Mouse (Mus musculus): Measurements from ENCODE around the gene Kank3. TPM values are rescaled to one million over a fixed set of nuclear protein-coding genes. Genes with fewer than 3 reads are reported as not detected.

The Kank3 gene
- polyA plus RNA-seq, 1 experiment from 2014 or later, result 70.4 TPM

- WGBS, result under 1% methylated on average over 45 of the region's 45 CpGs
- TF ChIP-seq CTCF (IDR thresholded peaks at IDR 0.05; ENCODE audit: low read depth), result peak; percentile 31
- peak within 1 kb of the TSS; percentile 91 for H3K4me3 ChIP-seq (replicated peaks; ENCODE audit: low read depth, low read length)
Observed at GRCm38 (mm10) chr17:33842966-33843795, 32.9 kb downstream of the Kank3 start, which contains the start of gene Cd320. Gene Cd320 (plus strand): TSS chr17:33843091.

DNA sequence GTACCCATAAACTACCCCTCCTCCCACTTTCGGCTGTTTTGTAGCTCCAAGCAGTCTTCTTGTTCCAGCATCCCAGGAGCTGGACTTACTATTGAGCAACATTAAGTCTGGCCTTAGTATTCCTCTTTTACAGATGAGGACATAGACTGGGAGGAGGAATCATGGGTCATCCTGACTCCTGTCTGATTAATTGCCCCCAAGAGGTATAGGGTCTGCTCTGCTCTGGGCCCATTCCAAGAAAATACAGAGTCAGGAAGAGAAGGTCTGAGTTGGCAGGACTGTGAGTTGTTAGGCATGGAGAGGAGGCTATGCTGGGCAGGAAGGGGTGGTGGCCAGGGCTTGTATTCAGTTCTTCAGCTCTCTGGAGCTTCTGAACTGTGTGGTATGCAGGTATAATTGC is 33.9 kb downstream of the Kank3 start:
- Histone ChIP-seq H3K4me3 (replicated peaks; ENCODE audit: low read depth, low read length) (no peak overlapping the region), H3K4me2 (ENCODE audit: low read length) (peak overlapping the region; percentile 74), H3K9me3 (replicated peaks; ENCODE audit: low read length) (no peaks in the 10 kb centered on the region), H3K9ac (ENCODE audit: low read depth, low read length) (no peak overlapping the region), H3K27ac (no peak overlapping the region), H3K27me3 (ENCODE audit: insufficient read depth, low read length) (no peaks in the 10 kb centered on the region), H3K4me1 (replicated peaks; ENCODE audit: insufficient read depth, low read length) (no peaks in the 10 kb centered on the region; the same call in 1 of the 2 replicates), H3K36me3 (ENCODE audit: insufficient read depth, low read length) (peaks cover 6% of the 10 kb centered on the region)
- 51% methylated on average over 1 of the region's 1 CpGs for WGBS
- DNase-seq (ENCODE audit: low spot score) (no peak), ATAC-seq (replicated peaks; ENCODE audit: low FRiP score, low read depth) (no peak)
- no peak for TF ChIP-seq CTCF (IDR thresholded peaks at IDR 0.05; ENCODE audit: low read depth)

More at GRCm38 (mm10) chr17:33842966-33843795, 32.9 kb downstream of the Kank3 start, which contains the start of gene Cd320:
- DNase-seq (ENCODE audit: low spot score), result peak; percentile 95
- no peaks in the 10 kb centered on the region; the same call in 1 of the 2 replicates for H3K4me1 ChIP-seq (replicated peaks; ENCODE audit: insufficient read depth, low read length)
- no peaks in the 10 kb centered on the region for H3K9me3 ChIP-seq (replicated peaks; ENCODE audit: low read length)
- peaks cover 3% of the 10 kb centered on the region for H3K36me3 ChIP-seq (ENCODE audit: insufficient read depth, low read length)
- peak within 1 kb of the TSS; percentile 74 for H3K4me2 ChIP-seq (ENCODE audit: low read length)
- peak; percentile 87 for ATAC-seq (replicated peaks; ENCODE audit: low FRiP score, low read depth)
- H3K9ac ChIP-seq (ENCODE audit: low read depth, low read length), result peak within 1 kb of the TSS; percentile 73
- H3K27ac ChIP-seq, result peak within 1 kb of the TSS; percentile 80
- H3K27me3 ChIP-seq (ENCODE audit: insufficient read depth, low read length), result no peaks in the 10 kb centered on the region

- no peak for ATAC-seq (replicated peaks; ENCODE audit: low FRiP score, low read depth)
- H3K9ac ChIP-seq (ENCODE audit: low read depth, low read length), result no peak overlapping the region
- H3K9me3 ChIP-seq (replicated peaks; ENCODE audit: low read length), result no peaks in the 10 kb centered on the region
- peaks cover 6% of the 10 kb centered on the region for H3K36me3 ChIP-seq (ENCODE audit: insufficient read depth, low read length)
- no peak overlapping the region for H3K4me3 ChIP-seq (replicated peaks; ENCODE audit: low read depth, low read length)
- H3K4me2 ChIP-seq (ENCODE audit: low read length), result no peak overlapping the region
- H3K27me3 ChIP-seq (ENCODE audit: insufficient read depth, low read length), result no peaks in the 10 kb centered on the region
- TF ChIP-seq CTCF (IDR thresholded peaks at IDR 0.05; ENCODE audit: low read depth), result no peak
- 73% methylated on average over 8 of the region's 8 CpGs for WGBS
- no peak for DNase-seq (ENCODE audit: low spot score)
- H3K27ac ChIP-seq, result no peak overlapping the region
- no peaks in the 10 kb centered on the region; the same call in 1 of the 2 replicates for H3K4me1 ChIP-seq (replicated peaks; ENCODE audit: insufficient read depth, low read length)
Observed at GRCm38 (mm10) chr17:33848139-33848538, 37.8 kb downstream of the Kank3 start.

DNA sequence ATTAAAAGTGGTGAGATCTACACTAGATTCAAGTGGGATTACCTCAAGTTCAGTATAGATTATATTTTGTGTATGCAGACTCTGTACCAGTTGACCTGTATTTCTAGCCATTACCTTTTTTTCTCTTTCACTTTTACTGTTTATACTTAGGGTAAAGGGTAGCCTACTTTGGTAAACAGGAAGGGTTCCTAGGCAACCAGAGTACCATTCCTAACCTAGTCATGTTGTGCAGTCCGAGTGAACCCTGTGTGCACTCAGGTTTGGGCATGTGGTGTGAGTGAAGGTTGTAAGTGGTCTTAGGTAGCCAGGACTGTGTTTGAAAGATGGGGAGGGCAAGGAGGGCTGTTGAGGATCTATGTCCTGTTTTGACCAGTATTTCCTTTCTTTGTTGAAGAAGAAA is 41.0 kb downstream of the Kank3 start:
- TF ChIP-seq CTCF (IDR thresholded peaks at IDR 0.05; ENCODE audit: low read depth), result no peak

GRCm38 (mm10) chr17:33857816-33858215 is 47.5 kb downstream of the Kank3 start:
- no peak for ATAC-seq (replicated peaks; ENCODE audit: low FRiP score, low read depth)
- H3K27me3 ChIP-seq (ENCODE audit: insufficient read depth, low read length), result no peaks in the 10 kb centered on the region
- H3K4me2 ChIP-seq (ENCODE audit: low read length), result no peak overlapping the region
- H3K4me3 ChIP-seq (replicated peaks; ENCODE audit: low read depth, low read length), result no peak overlapping the region
- no peaks in the 10 kb centered on the region for H3K4me1 ChIP-seq (replicated peaks; ENCODE audit: insufficient read depth, low read length)
- H3K9me3 ChIP-seq (replicated peaks; ENCODE audit: low read length), result no peaks in the 10 kb centered on the region
- H3K9ac ChIP-seq (ENCODE audit: low read depth, low read length), result no peak overlapping the region
- 82% methylated on average over 4 of the region's 4 CpGs for WGBS
- no peak overlapping the region for H3K27ac ChIP-seq
- TF ChIP-seq CTCF (IDR thresholded peaks at IDR 0.05; ENCODE audit: low read depth), result no peak
- DNase-seq (ENCODE audit: low spot score), result no peak
- no peaks in the 10 kb centered on the region for H3K36me3 ChIP-seq (ENCODE audit: insufficient read depth, low read length)

More for the DNA sequence above, 41.0 kb downstream of the Kank3 start:
- Histone ChIP-seq H3K9ac (ENCODE audit: low read depth, low read length) (no peak overlapping the region), H3K4me3 (replicated peaks; ENCODE audit: low read depth, low read length) (no peak overlapping the region), H3K9me3 (replicated peaks; ENCODE audit: low read length) (no peaks in the 10 kb centered on the region), H3K4me1 (replicated peaks; ENCODE audit: insufficient read depth, low read length) (no peaks in the 10 kb centered on the region), H3K36me3 (ENCODE audit: insufficient read depth, low read length) (peaks cover 6% of the 10 kb centered on the region), H3K4me2 (ENCODE audit: low read length) (no peak overlapping the region), H3K27me3 (ENCODE audit: insufficient read depth, low read length) (no peaks in the 10 kb centered on the region), H3K27ac (no peak overlapping the region)
- 57% methylated on average over 1 of the region's 1 CpGs for WGBS
- ATAC-seq (replicated peaks; ENCODE audit: low FRiP score, low read depth), result no peak
- DNase-seq (ENCODE audit: low spot score), result no peak

DNA sequence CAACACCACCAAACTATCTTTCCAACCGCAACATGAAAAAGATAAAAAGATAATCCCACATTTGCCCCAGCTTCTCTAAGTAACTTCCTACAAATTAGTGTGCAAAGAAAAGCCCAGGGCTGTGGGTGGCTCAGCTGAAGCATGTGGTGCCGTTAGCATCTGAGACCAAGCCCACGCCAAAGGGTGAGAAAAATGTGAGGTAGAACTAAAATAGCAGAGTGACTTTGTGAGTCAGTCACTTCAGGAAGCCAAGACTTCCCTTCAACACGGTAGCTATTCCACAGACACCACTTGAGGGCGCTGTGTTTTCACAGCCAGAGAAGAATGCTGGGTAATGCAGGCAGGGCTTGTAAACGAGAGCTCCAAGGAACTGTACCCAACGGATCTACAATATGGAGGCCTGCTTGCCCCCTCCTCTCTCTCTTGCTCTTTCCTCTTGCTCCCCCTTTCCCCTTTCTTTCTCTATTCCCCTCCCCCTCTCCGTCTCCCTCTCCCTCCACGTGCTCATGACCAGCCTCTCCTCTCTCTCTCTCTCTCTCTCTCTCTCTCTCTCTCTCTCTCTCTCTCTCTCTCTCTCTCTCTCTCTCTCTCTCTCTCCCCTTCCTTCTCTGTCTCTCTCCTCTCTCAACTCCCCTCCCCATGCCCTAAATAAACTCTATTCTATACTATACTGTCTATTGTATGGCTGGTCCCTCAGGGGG is 55.2 kb downstream of the Kank3 start:
- H3K4me3 ChIP-seq (replicated peaks; ENCODE audit: low read depth, low read length), result no peak overlapping the region
- TF ChIP-seq CTCF (IDR thresholded peaks at IDR 0.05; ENCODE audit: low read depth), result peak; percentile 66
- no peaks in the 10 kb centered on the region for H3K36me3 ChIP-seq (ENCODE audit: insufficient read depth, low read length)
- no peaks in the 10 kb centered on the region for H3K9me3 ChIP-seq (replicated peaks; ENCODE audit: low read length)
- ATAC-seq (replicated peaks; ENCODE audit: low FRiP score, low read depth) (no peak), DNase-seq (ENCODE audit: low spot score) (peak; percentile 55)
- no peaks in the 10 kb centered on the region for H3K4me1 ChIP-seq (replicated peaks; ENCODE audit: insufficient read depth, low read length)
- H3K9ac ChIP-seq (ENCODE audit: low read depth, low read length), result no peak overlapping the region
- 42% methylated on average over 9 of the region's 9 CpGs for WGBS
- no peak overlapping the region for H3K27ac ChIP-seq
- H3K4me2 ChIP-seq (ENCODE audit: low read length), result no peak overlapping the region
- no peaks in the 10 kb centered on the region for H3K27me3 ChIP-seq (ENCODE audit: insufficient read depth, low read length)

Other genes with a start within 250 kb of the Kank3 start
- 42.9 and 44.3 TPM in 2 replicates for gene Zfp414, start 181.4 kb upstream of the Kank3 start, polyA plus RNA-seq (2015; fragmentation: Nextera tagmentation; extraction: Ambion mirVana)
- 0.36 and 0.56 TPM in 2 replicates for gene Pram1, start 172.5 kb upstream of the Kank3 start, polyA plus RNA-seq (2015; fragmentation: Nextera tagmentation; extraction: Ambion mirVana)
- 248 and 273 TPM in 2 replicates for gene Hnrnpm, start 123.7 kb upstream of the Kank3 start, polyA plus RNA-seq (2015; fragmentation: Nextera tagmentation; extraction: Ambion mirVana)
- 61.7 and 64.9 TPM in 2 replicates for gene March2, start 91.8 kb upstream of the Kank3 start, polyA plus RNA-seq (2015; fragmentation: Nextera tagmentation; extraction: Ambion mirVana)
- gene Rab11b, start 50.0 kb upstream of the Kank3 start, polyA plus RNA-seq (2015; fragmentation: Nextera tagmentation; extraction: Ambion mirVana), result 207 and 216 TPM in 2 replicates
- gene Angptl4, start 28.7 kb upstream of the Kank3 start, polyA plus RNA-seq (2015; fragmentation: Nextera tagmentation; extraction: Ambion mirVana), result 51.4 and 58.9 TPM in 2 replicates
- 1,262 and 1,465 TPM in 2 replicates for gene Rps28, start 14.0 kb downstream of the Kank3 start, polyA plus RNA-seq (2015; fragmentation: Nextera tagmentation; extraction: Ambion mirVana)
- 574 and 620 TPM in 2 replicates for gene Ndufa7, start 14.1 kb downstream of the Kank3 start, polyA plus RNA-seq (2015; fragmentation: Nextera tagmentation; extraction: Ambion mirVana)
- gene Cd320, start 32.6 kb downstream of the Kank3 start, polyA plus RNA-seq (2015; fragmentation: Nextera tagmentation; extraction: Ambion mirVana), result 101 and 109 TPM in 2 replicates
- gene Gm7029, start 63.3 kb downstream of the Kank3 start, polyA plus RNA-seq (2015; fragmentation: Nextera tagmentation; extraction: Ambion mirVana), result not detected in 2 replicates
- 3.4 TPM in 2 replicates for gene Kifc1, start 80.1 kb downstream of the Kank3 start, polyA plus RNA-seq (2015; fragmentation: Nextera tagmentation; extraction: Ambion mirVana)
- gene Platr17, start 94.6 kb downstream of the Kank3 start, polyA plus RNA-seq (2015; fragmentation: Nextera tagmentation; extraction: Ambion mirVana), result 0.29 TPM in 1 of 2 replicates, not detected in the other
- 33.4 and 39.5 TPM in 2 replicates for gene Daxx, start 98.9 kb downstream of the Kank3 start, polyA plus RNA-seq (2015; fragmentation: Nextera tagmentation; extraction: Ambion mirVana)
- 50.6 and 53.2 TPM in 2 replicates for gene Tapbp, start 105.4 kb downstream of the Kank3 start, polyA plus RNA-seq (2015; fragmentation: Nextera tagmentation; extraction: Ambion mirVana)
- gene Zbtb22, start 105.4 kb downstream of the Kank3 start, polyA plus RNA-seq (2015; fragmentation: Nextera tagmentation; extraction: Ambion mirVana), result 19.8 TPM in 2 replicates
- 22.2 TPM in 2 replicates for gene Rgl2, start 119.0 kb downstream of the Kank3 start, polyA plus RNA-seq (2015; fragmentation: Nextera tagmentation; extraction: Ambion mirVana)
- gene Pfdn6, start 129.8 kb downstream of the Kank3 start, polyA plus RNA-seq (2015; fragmentation: Nextera tagmentation; extraction: Ambion mirVana), result 147 and 150 TPM in 2 replicates
- 20.1 and 20.3 TPM in 2 replicates for gene Wdr46, start 130.1 kb downstream of the Kank3 start, polyA plus RNA-seq (2015; fragmentation: Nextera tagmentation; extraction: Ambion mirVana)
- gene B3galt4, start 141.0 kb downstream of the Kank3 start, polyA plus RNA-seq (2015; fragmentation: Nextera tagmentation; extraction: Ambion mirVana), result 6.7 and 8.1 TPM in 2 replicates
- 37.7 and 40.7 TPM in 2 replicates for gene Vps52, start 145.3 kb downstream of the Kank3 start, polyA plus RNA-seq (2015; fragmentation: Nextera tagmentation; extraction: Ambion mirVana)
- gene Rps18, start 145.5 kb downstream of the Kank3 start, polyA plus RNA-seq (2015; fragmentation: Nextera tagmentation; extraction: Ambion mirVana), result 2,059 and 2,304 TPM in 2 replicates
- gene H2-K1, start 189.8 kb downstream of the Kank3 start, polyA plus RNA-seq (2015; fragmentation: Nextera tagmentation; extraction: Ambion mirVana), result 76.0 and 82.2 TPM in 2 replicates
- 17.9 and 23.3 TPM in 2 replicates for gene Ring1, start 214.2 kb downstream of the Kank3 start, polyA plus RNA-seq (2015; fragmentation: Nextera tagmentation; extraction: Ambion mirVana)
- 64.9 and 65.7 TPM in 2 replicates for gene H2-Ke6, start 217.5 kb downstream of the Kank3 start, polyA plus RNA-seq (2015; fragmentation: Nextera tagmentation; extraction: Ambion mirVana)
- gene Slc39a7, start 221.2 kb downstream of the Kank3 start, polyA plus RNA-seq (2015; fragmentation: Nextera tagmentation; extraction: Ambion mirVana), result 149 and 165 TPM in 2 replicates
- 42.3 and 46.1 TPM in 2 replicates for gene Rxrb, start 221.3 kb downstream of the Kank3 start, polyA plus RNA-seq (2015; fragmentation: Nextera tagmentation; extraction: Ambion mirVana)
- gene Col11a2, start 228.9 kb downstream of the Kank3 start, polyA plus RNA-seq (2015; fragmentation: Nextera tagmentation; extraction: Ambion mirVana), result 1.4 and 1.6 TPM in 2 replicates

Data from kidney, postnatal 0 days (tissue).